Mouse (Mus musculus): ENCODE measurements around the gene P4htm. TPM values are rescaled to one million over a fixed set of nuclear protein-coding genes. Genes with fewer than 3 reads are reported as not detected.

The P4htm gene
- polyA plus RNA-seq, 1 experiment from 2014 or later = 18.9 TPM

- no peak overlapping the region for H3K4me2 ChIP-seq
- no peak for ATAC-seq (ENCODE audit: insufficient number of reproducible peaks, low FRiP score)
- H3K9me3 ChIP-seq (replicated peaks) = no peaks in the 10 kb centered on the region
Observed at GRCm38 (mm10) chr9:108540846-108541245, 56.6 kb downstream of the P4htm start.

GRCm38 (mm10) chr9:108531496-108531895 is 66.0 kb downstream of the P4htm start:
- Histone ChIP-seq H3K4me3 (no peak overlapping the region), H3K9me3 (replicated peaks) (no peaks in the 10 kb centered on the region), H3K27me3 (replicated peaks) (no peaks in the 10 kb centered on the region), H3K36me3 (peaks cover 83% of the 10 kb centered on the region), H3K4me2 (no peak overlapping the region), H3K27ac (ENCODE audit: poor library complexity, severe bottlenecking) (no peak overlapping the region), H3K4me1 (replicated peaks) (no peaks in the 10 kb centered on the region), H3K9ac (no peak overlapping the region)
- WGBS = 95% methylated on average over 1 of the region's 1 CpGs
- ATAC-seq (ENCODE audit: insufficient number of reproducible peaks, low FRiP score) = no peak

More at GRCm38 (mm10) chr9:108540846-108541245, 56.6 kb downstream of the P4htm start:
- Histone ChIP-seq H3K27ac (ENCODE audit: poor library complexity, severe bottlenecking) (no peak overlapping the region), H3K9ac (no peak overlapping the region), H3K4me3 (no peak overlapping the region), H3K4me1 (replicated peaks) (no peaks in the 10 kb centered on the region), H3K36me3 (peaks cover 89% of the 10 kb centered on the region), H3K27me3 (replicated peaks) (no peaks in the 10 kb centered on the region)

GRCm38 (mm10) chr9:108530954-108531353 is 66.5 kb downstream of the P4htm start:
- H3K4me3 ChIP-seq = no peak overlapping the region
- H3K27me3 ChIP-seq (replicated peaks) = no peaks in the 10 kb centered on the region
- no peak overlapping the region for H3K9ac ChIP-seq
- H3K4me2 ChIP-seq = no peak overlapping the region
- H3K27ac ChIP-seq (ENCODE audit: poor library complexity, severe bottlenecking) = no peak overlapping the region
- 97% methylated on average over 1 of the region's 1 CpGs for WGBS
- peaks cover 77% of the 10 kb centered on the region for H3K36me3 ChIP-seq
- no peaks in the 10 kb centered on the region for H3K4me1 ChIP-seq (replicated peaks)
- no peak for ATAC-seq (ENCODE audit: insufficient number of reproducible peaks, low FRiP score)
- H3K9me3 ChIP-seq (replicated peaks) = no peaks in the 10 kb centered on the region

MicroRNA genes within 50 kb of the gene (microRNA counts, 519-probe panel; counts per million panel counts)
- microRNA mmu-miR-191 = 5,124 counts per million, percentile 57 among the panel's probes with 10 or more counts
- microRNA mmu-miR-425 = 4,984 counts per million, percentile 55 among the panel's probes with 10 or more counts

Small RNAs within 50 kb of the gene (microRNA-seq; reads per million reads assigned to microRNA genes)
- gene Gm24083 (not detected), gene Mir191 (not detected), gene Mir425 (2,743 reads per million, percentile 86 among the genes with 10 or more reads in this experiment)

Other genes with a start within 250 kb of the P4htm start
- 93.2 and 98.3 TPM in 2 replicates for gene Usp4, start 249.8 kb downstream of the P4htm start, polyA plus RNA-seq (2016; fragmentation: Nextera tagmentation; extraction: Ambion mirVana)
- gene 1700102P08Rik, start 204.9 kb downstream of the P4htm start, polyA plus RNA-seq (2016; fragmentation: Nextera tagmentation; extraction: Ambion mirVana) = 0.40 and 0.55 TPM in 2 replicates
- 1.0 and 1.5 TPM in 2 replicates for gene Ccdc36, start 169.2 kb downstream of the P4htm start, polyA plus RNA-seq (2016; fragmentation: Nextera tagmentation; extraction: Ambion mirVana)
- gene BC048562, start 161.2 kb downstream of the P4htm start, polyA plus RNA-seq (2016; fragmentation: Nextera tagmentation; extraction: Ambion mirVana) = not detected in 2 replicates
- 39.1 and 39.2 TPM in 2 replicates for gene Ccdc71, start 137.1 kb downstream of the P4htm start, polyA plus RNA-seq (2016; fragmentation: Nextera tagmentation; extraction: Ambion mirVana)
- 96.5 and 99.1 TPM in 2 replicates for gene Klhdc8b, start 136.1 kb downstream of the P4htm start, polyA plus RNA-seq (2016; fragmentation: Nextera tagmentation; extraction: Ambion mirVana)
- gene Lamb2, start 117.9 kb downstream of the P4htm start, polyA plus RNA-seq (2016; fragmentation: Nextera tagmentation; extraction: Ambion mirVana) = 67.2 and 68.6 TPM in 2 replicates
- gene Usp19, start 107.1 kb downstream of the P4htm start, polyA plus RNA-seq (2016; fragmentation: Nextera tagmentation; extraction: Ambion mirVana) = 78.0 and 84.2 TPM in 2 replicates
- gene Qars, start 90.0 kb downstream of the P4htm start, polyA plus RNA-seq (2016; fragmentation: Nextera tagmentation; extraction: Ambion mirVana) = 70.1 and 73.1 TPM in 2 replicates
- 108 and 115 TPM in 2 replicates for gene Qrich1, start 80.9 kb downstream of the P4htm start, polyA plus RNA-seq (2016; fragmentation: Nextera tagmentation; extraction: Ambion mirVana)
- gene Impdh2, start 37.4 kb downstream of the P4htm start, polyA plus RNA-seq (2016; fragmentation: Nextera tagmentation; extraction: Ambion mirVana) = 105 and 115 TPM in 2 replicates
- 49.9 and 55.5 TPM in 2 replicates for gene Ndufaf3, start 30.2 kb downstream of the P4htm start, polyA plus RNA-seq (2016; fragmentation: Nextera tagmentation; extraction: Ambion mirVana)
- gene Dalrd3, start 27.8 kb downstream of the P4htm start, polyA plus RNA-seq (2016; fragmentation: Nextera tagmentation; extraction: Ambion mirVana) = 89.4 and 91.4 TPM in 2 replicates
- 79.4 and 80.8 TPM in 2 replicates for gene Wdr6, start 18.9 kb downstream of the P4htm start, polyA plus RNA-seq (2016; fragmentation: Nextera tagmentation; extraction: Ambion mirVana)
- 49.1 and 49.7 TPM in 2 replicates for gene Arih2, start 51.7 kb upstream of the P4htm start, polyA plus RNA-seq (2016; fragmentation: Nextera tagmentation; extraction: Ambion mirVana)
- gene Slc25a20, start 64.4 kb upstream of the P4htm start, polyA plus RNA-seq (2016; fragmentation: Nextera tagmentation; extraction: Ambion mirVana) = 57.1 and 59.3 TPM in 2 replicates
- 41.8 and 44.0 TPM in 2 replicates for gene Prkar2a, start 91.6 kb upstream of the P4htm start, polyA plus RNA-seq (2016; fragmentation: Nextera tagmentation; extraction: Ambion mirVana)
- gene Ip6k2, start 186.1 kb upstream of the P4htm start, polyA plus RNA-seq (2016; fragmentation: Nextera tagmentation; extraction: Ambion mirVana) = 45.1 and 47.7 TPM in 2 replicates
- 8.9 and 9.2 TPM in 2 replicates for gene Nckipsd, start 210.7 kb upstream of the P4htm start, polyA plus RNA-seq (2016; fragmentation: Nextera tagmentation; extraction: Ambion mirVana)
- 0.08 and 0.09 TPM in 2 replicates for gene Celsr3, start 228.7 kb upstream of the P4htm start, polyA plus RNA-seq (2016; fragmentation: Nextera tagmentation; extraction: Ambion mirVana)

All from heart, embryonic 12.5 days (tissue).